Mouse (Mus musculus) lung, embryonic 14.5 days (tissue): ENCODE data around the gene Csrnp3. TPM values are rescaled to one million over a fixed set of nuclear protein-coding genes. Genes with fewer than 3 reads are reported as not detected.
A peak's percentile ranks its signal among the peaks of the same experiment; 100 is the strongest.

Source experiments
- ATAC-seq: fragments of 200-750 bp; cut with Nextera tagmentation; 2 replicates; pipeline ENCODE4 v1.8.0; 2017; ENCODE audit warnings: mild to moderate bottlenecking, moderate TSS enrichment, moderate library complexity; ENCODE audit not compliant: insufficient read depth
- DNase-seq: peaks from one replicate; pipeline ENCODE4 v3.0.0-alpha.2; 2015
- H3K27ac ChIP-seq: fragments of 300-500 bp; sonication (generic); 2 replicates; pipeline ENCODE4 v1.5.1; 2014; ENCODE audit warnings: low read depth, mild to moderate bottlenecking, moderate library complexity
- H3K27me3 ChIP-seq: fragments of 300-500 bp; sonication (generic); 2 replicates; pipeline ENCODE4 v1.6.1; 2014; ENCODE audit warnings: low read length, control low read depth; ENCODE audit not compliant: insufficient read depth
- H3K36me3 ChIP-seq: fragments of 300-500 bp; sonication (generic); 2 replicates; pipeline ENCODE4 v1.6.1; 2014; ENCODE audit warnings: control low read depth; ENCODE audit not compliant: insufficient read depth
- H3K4me1 ChIP-seq: fragments of 300-500 bp; sonication (generic); 2 replicates; pipeline ENCODE4 v1.6.1; 2014; ENCODE audit warnings: antibody characterized with exemption, control low read depth; ENCODE audit not compliant: insufficient read depth
- H3K4me2 ChIP-seq: fragments of 300-500 bp; sonication (generic); 2 replicates; pipeline ENCODE4 v1.6.1; 2014; ENCODE audit warnings: mild to moderate bottlenecking
- H3K4me3 ChIP-seq: fragments of 300-500 bp; sonication (generic); 2 replicates; pipeline ENCODE4 v1.5.1; 2014; ENCODE audit warnings: low read depth, low read length
- H3K9ac ChIP-seq: fragments of 300-500 bp; sonication (generic); 2 replicates; pipeline ENCODE4 v1.6.1; 2014
- H3K9me3 ChIP-seq: fragments of 300-500 bp; sonication (generic); 2 replicates; pipeline ENCODE4 v1.6.1; 2016; ENCODE audit warnings: low read depth, low read length, control low read depth
- CTCF ChIP-seq: IDR thresholded peaks from 2 replicates; pipeline ENCODE4 v1.5.1; 2016; ENCODE audit warnings: antibody characterized with exemption, low read depth
- WGBS: fragments of 180-500 bp; shearing (Covaris S2); extraction: QIAGEN DNeasy Blood & Tissue Kit; methylation state at CpG from one replicate; pipeline ENCODE4 v1.1.7; 2014; 5-methylcytosine and 5-hydroxymethylcytosine counted together
- polyA plus RNA-seq: library from polyadenylated mRNA; unstranded; fragments of >200 nt; fragmentation: Nextera tagmentation; extraction: Ambion mirVana; gene quantifications from 2 replicates; pipeline ENCODE4 v1.2.1, GENCODE M21; 2014

Csrnp3 gene
- polyA plus RNA-seq, 1 experiment from 2014 or later: 0.53 TPM

- TF ChIP-seq CTCF: no peak
- H3K4me3 ChIP-seq: no peak overlapping the region
- no peak overlapping the region for H3K4me2 ChIP-seq
- H3K27ac ChIP-seq: no peak overlapping the region
- H3K4me1 ChIP-seq: no peaks in the 10 kb centered on the region
- H3K27me3 ChIP-seq: no peaks in the 10 kb centered on the region
- H3K9me3 ChIP-seq: no peaks in the 10 kb centered on the region
- no peak for DNase-seq
- no peaks in the 10 kb centered on the region for H3K36me3 ChIP-seq
- ATAC-seq: no peak
- WGBS: 59% methylated on average over 6 of the region's 6 CpGs
- no peak overlapping the region for H3K9ac ChIP-seq
Measured at GRCm38 (mm10) chr2:65826801-65827200, 18.8 kb upstream of the Csrnp3 start.

- Histone ChIP-seq H3K4me1 (no peaks in the 10 kb centered on the region), H3K36me3 (no peaks in the 10 kb centered on the region), H3K4me2 (no peak overlapping the region), H3K9me3 (no peaks in the 10 kb centered on the region), H3K4me3 (no peak overlapping the region), H3K27ac (no peak overlapping the region), H3K9ac (no peak overlapping the region), H3K27me3 (no peaks in the 10 kb centered on the region)
- WGBS: 91% methylated on average over 1 of the region's 1 CpGs
- DNase-seq (no peak), ATAC-seq (no peak)
- TF ChIP-seq CTCF: no peak
Measured at GRCm38 (mm10) chr2:65828699-65829098, 16.9 kb upstream of the Csrnp3 start.

GRCm38 (mm10) chr2:65832738-65833395 lies 12.7 kb upstream of the Csrnp3 start:
- TF ChIP-seq CTCF: no peak
- Histone ChIP-seq H3K27me3 (no peaks in the 10 kb centered on the region), H3K36me3 (no peaks in the 10 kb centered on the region), H3K9me3 (no peaks in the 10 kb centered on the region), H3K4me2 (no peak overlapping the region), H3K27ac (no peak overlapping the region), H3K9ac (no peak overlapping the region), H3K4me1 (no peaks in the 10 kb centered on the region), H3K4me3 (no peak overlapping the region)
- 72% methylated on average over 11 of the region's 11 CpGs for whole genome bisulfite sequencing
- no peak for DNase-seq
- no peak for ATAC-seq

GRCm38 (mm10) chr2:65833421-65833820 lies 12.1 kb upstream of the Csrnp3 start:
- Histone ChIP-seq H3K9me3 (no peaks in the 10 kb centered on the region), H3K4me3 (no peak overlapping the region), H3K4me1 (no peaks in the 10 kb centered on the region), H3K27ac (no peak overlapping the region), H3K36me3 (no peaks in the 10 kb centered on the region), H3K27me3 (no peaks in the 10 kb centered on the region), H3K4me2 (no peak overlapping the region), H3K9ac (no peak overlapping the region)
- ATAC-seq (no peak), DNase-seq (peak; percentile 26)
- no peak for TF ChIP-seq CTCF
- WGBS: 57% methylated on average over 7 of the region's 7 CpGs

DNA sequence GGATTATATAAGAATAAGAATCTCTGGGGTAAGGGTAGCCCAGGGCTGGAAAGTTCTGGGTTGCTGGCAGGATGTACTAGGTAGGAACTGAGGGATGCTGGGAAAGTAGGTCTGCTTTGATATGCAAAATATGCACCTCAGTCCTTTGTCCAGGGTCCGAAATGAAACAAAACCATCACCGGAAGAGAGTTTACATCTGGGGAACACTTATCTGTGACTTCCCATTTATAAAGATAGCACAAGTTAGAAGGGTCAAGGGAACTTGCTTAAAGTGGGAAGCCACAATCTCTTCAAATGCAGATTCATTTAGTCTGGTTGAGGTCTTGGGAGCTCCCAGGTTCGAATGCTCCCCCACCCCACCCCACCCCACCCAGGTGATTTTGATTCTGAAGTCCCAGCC lies 4.0 kb upstream of the Csrnp3 start:
- Histone ChIP-seq H3K4me3 (no peak overlapping the region), H3K4me1 (no peaks in the 10 kb centered on the region), H3K36me3 (no peaks in the 10 kb centered on the region), H3K9ac (no peak overlapping the region), H3K4me2 (no peak overlapping the region), H3K9me3 (no peaks in the 10 kb centered on the region), H3K27ac (no peak overlapping the region), H3K27me3 (no peaks in the 10 kb centered on the region)
- no peak for DNase-seq
- 32% methylated on average over 3 of the region's 3 CpGs for WGBS
- TF ChIP-seq CTCF: no peak
- ATAC-seq: no peak

DNA sequence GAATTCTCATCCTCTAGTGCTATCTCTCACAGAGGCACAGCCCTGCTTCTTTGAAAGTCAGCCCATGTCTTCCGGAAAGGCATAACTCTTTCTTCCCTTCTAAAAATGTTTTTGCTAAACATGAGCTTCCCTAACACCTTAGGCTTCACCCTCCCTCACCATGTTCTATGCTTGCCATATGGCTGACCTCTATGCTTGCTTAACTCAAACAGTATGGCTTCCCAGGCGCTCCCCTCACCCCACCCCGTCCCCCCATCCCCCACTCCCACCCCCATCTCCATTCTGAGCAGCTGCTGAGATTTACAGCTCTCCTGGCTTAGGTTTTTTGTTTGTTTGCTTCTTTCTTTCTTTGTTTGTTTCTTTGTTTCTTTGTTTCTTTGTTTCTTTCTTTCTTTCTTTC lies 3.2 kb upstream of the Csrnp3 start:
- Histone ChIP-seq H3K27me3 (no peaks in the 10 kb centered on the region), H3K4me1 (no peaks in the 10 kb centered on the region), H3K36me3 (no peaks in the 10 kb centered on the region), H3K9me3 (no peaks in the 10 kb centered on the region), H3K27ac (no peak overlapping the region), H3K4me2 (no peak overlapping the region), H3K9ac (no peak overlapping the region), H3K4me3 (no peak overlapping the region)
- no peak for DNase-seq
- ATAC-seq: no peak
- WGBS: 19% methylated on average over 3 of the region's 3 CpGs
- no peak for TF ChIP-seq CTCF

DNA sequence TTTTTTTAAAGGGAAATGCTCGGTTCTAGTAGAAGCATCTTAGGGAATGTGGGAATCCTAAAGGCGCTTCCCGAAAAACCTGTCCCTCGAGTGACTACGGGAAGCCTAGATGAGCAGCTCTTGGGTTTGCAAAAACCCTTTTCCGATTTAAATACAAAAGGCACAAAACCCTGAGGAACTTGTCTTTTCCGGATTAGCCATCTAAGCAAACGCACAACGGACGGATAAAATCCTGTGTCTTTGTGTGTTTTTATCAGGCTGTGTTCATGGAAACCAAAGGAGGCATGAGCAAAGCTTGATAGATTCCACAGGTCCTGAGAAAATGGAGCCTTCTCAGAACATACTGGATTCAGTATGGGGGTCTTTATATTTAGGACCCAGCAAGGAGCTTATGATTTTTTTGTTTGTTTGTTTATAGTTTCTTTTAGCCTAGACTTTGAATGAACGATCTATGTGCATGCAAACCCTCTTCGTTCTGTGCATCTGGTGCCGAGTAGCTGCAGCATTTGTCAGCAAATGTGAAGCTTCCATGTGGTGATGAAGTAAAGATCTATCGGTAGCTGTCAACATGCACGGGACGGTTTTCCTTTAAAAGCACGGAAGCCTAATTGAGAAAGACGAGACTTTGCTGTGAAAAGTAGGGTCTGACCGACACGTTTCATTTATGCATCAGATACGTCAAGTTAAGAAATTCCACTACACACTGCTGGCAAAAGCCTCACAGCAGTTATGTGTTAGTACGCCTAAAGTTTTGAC lies 611 bp downstream of the Csrnp3 start:
- H3K4me1 ChIP-seq: no peaks in the 10 kb centered on the region
- no peaks in the 10 kb centered on the region for H3K36me3 ChIP-seq
- DNase-seq (peak; percentile 49), ATAC-seq (no peak)
- WGBS: 2% methylated on average over 22 of the region's 22 CpGs
- H3K4me3 ChIP-seq: peak overlapping the region; percentile 34
- peak overlapping the region; percentile 73 for H3K4me2 ChIP-seq
- no peaks in the 10 kb centered on the region for H3K27me3 ChIP-seq
- no peak overlapping the region for H3K27ac ChIP-seq
- H3K9ac ChIP-seq: peak overlapping the region; percentile 41
- no peak for TF ChIP-seq CTCF
- H3K9me3 ChIP-seq: no peaks in the 10 kb centered on the region
